Comparison of ENCODE assay signal across 20 mouse cellular contexts in genomic region chr5:118494649-118495477, GRCm38 (mm10).
DNase-seq lines count a peak whose midpoint lies in the region; ATAC-seq and TF ChIP-seq lines count a peak whose summit lies in the region.
"Had no signal": no experiment of that assay in that cellular context is flagged by ENCODE, and none has a peak within 500 bp of the region (broad histone marks: within the 10 kb centered on the region; RNA-seq: fewer than 3 reads in every experiment).

No protein-coding gene starts in this region.

- ATAC-seq in megakaryocyte progenitor cell, adult 5-6 weeks (replicated peaks; ENCODE audit: poor library complexity) = peak; percentile 26; the same call in 1 of the 2 replicates
- ATAC-seq: midbrain, embryonic 15.5 days had no signal

- TF ChIP-seq CTCF in gastrocnemius, adult 2 months (IDR thresholded peaks at IDR 0.05) = no peak
- TF ChIP-seq CTCF in bone marrow macrophage, adult 2 months (IDR thresholded peaks at IDR 0.05; ENCODE audit: low read depth, low read length) = no peak

- peaks cover 14% of the 10 kb centered on the region for H3K4me1 ChIP-seq in bone marrow macrophage, adult 2 months (ENCODE audit: control insufficient read depth, insufficient read depth, low read length)
- H3K4me1 ChIP-seq: midbrain, embryonic 15.5 days had no signal

- TF ChIP-seq POLR2A in bone marrow macrophage, adult 2 months (IDR thresholded peaks at IDR 0.05; ENCODE audit: borderline replicate concordance, low read depth, low read length) = no peak

- DNase-seq in gastrocnemius, adult 2 months = peak; percentile 31
- DNase-seq in gastrocnemius, postnatal 10 days = no peak
- peak; percentile 53 for DNase-seq in liver
- no peak for DNase-seq in Muller cell, postnatal 12 days (ENCODE audit: inconsistent ontology term)
- DNase-seq in lung, postnatal 4 days = no peak
- no peak for DNase-seq in gastrocnemius, postnatal 14 days
- DNase-seq: adrenal gland, adult 8-10 months; cerebellum, adult 9-11 months; heart, adult 2 months; heart, postnatal 10 days; kidney, adult 11 months; kidney, postnatal 36 days; lung, postnatal 10 days; right cerebral cortex, postnatal 14 days had no signal

- H3K27ac ChIP-seq in gastrocnemius, adult 2 months = no peak overlapping the region
- H3K27ac ChIP-seq in bone marrow macrophage, adult 2 months (ENCODE audit: insufficient read depth, low read depth, low read length) = peak overlapping the region; percentile 60
- H3K27ac ChIP-seq: forebrain, embryonic 12.5 days; heart, adult 2 months; hindbrain, embryonic 15.5 days; limb, embryonic 13.5 days; midbrain, embryonic 15.5 days had no signal

- intact Hi-C loops in gastrocnemius, adult 2 months (cut with DNase I) = no loop called here
- intact Hi-C loops in gastrocnemius, postnatal 14 days (cut with DNase I; ENCODE audit: low total_unique reads) = no loop called here

- H3K4me3 ChIP-seq in gastrocnemius, adult 2 months = no peak overlapping the region
- no peak overlapping the region for H3K4me3 ChIP-seq in bone marrow macrophage, adult 2 months (ENCODE audit: insufficient read depth, low read length)
- H3K4me3 ChIP-seq: forebrain, embryonic 12.5 days; heart, adult 2 months; hindbrain, embryonic 15.5 days; limb, embryonic 13.5 days; midbrain, embryonic 15.5 days had no signal

Comparison
In these comparisons a context has a peak if more than half of its experiments do, and no peak if none do; other contexts are left out.
1. DNase-seq: peak in gastrocnemius, adult 2 months (single experiment) and liver (single experiment); none in gastrocnemius, postnatal 10 days (single experiment), Muller cell, postnatal 12 days (single experiment), lung, postnatal 4 days (0 of 2) and gastrocnemius, postnatal 14 days (single experiment).